Mouse (Mus musculus) hematopoietic stem cell, adult 5-6 weeks (primary cell): ENCODE data around the gene Taf13. TPM values are rescaled to one million over a fixed set of nuclear protein-coding genes. Genes with fewer than 3 reads are reported as not detected.

ENCODE experiments used
- ATAC-seq, 2 experiments: fragments of 125-278 bp in 1 of 2; replicated peaks in 1 of 2; 2 replicates each; pipeline ENCODE4 v1.8.0; 2016 to 2017; ENCODE audit warnings: inconsistent platforms in 2 of 2, mild to moderate bottlenecking in 2 of 2, moderate number of reproducible peaks in 2 of 2, low read depth in 1 of 2, moderate TSS enrichment in 1 of 2; ENCODE audit not compliant: low FRiP score in 2 of 2, poor library complexity in 2 of 2, severe bottlenecking in 2 of 2, insufficient read depth in 1 of 2, low TSS enrichment in 1 of 2
- total RNA-seq: library from RNA; stranded (forward); fragments of 172-1452, 232-1000 nt; gene quantifications from 2 replicates; pipeline ENCODE4 v1.2.3, GENCODE M21; 2017

Gene Taf13
- total RNA-seq = 24.3 and 36.0 TPM in 2 replicates

DNA sequence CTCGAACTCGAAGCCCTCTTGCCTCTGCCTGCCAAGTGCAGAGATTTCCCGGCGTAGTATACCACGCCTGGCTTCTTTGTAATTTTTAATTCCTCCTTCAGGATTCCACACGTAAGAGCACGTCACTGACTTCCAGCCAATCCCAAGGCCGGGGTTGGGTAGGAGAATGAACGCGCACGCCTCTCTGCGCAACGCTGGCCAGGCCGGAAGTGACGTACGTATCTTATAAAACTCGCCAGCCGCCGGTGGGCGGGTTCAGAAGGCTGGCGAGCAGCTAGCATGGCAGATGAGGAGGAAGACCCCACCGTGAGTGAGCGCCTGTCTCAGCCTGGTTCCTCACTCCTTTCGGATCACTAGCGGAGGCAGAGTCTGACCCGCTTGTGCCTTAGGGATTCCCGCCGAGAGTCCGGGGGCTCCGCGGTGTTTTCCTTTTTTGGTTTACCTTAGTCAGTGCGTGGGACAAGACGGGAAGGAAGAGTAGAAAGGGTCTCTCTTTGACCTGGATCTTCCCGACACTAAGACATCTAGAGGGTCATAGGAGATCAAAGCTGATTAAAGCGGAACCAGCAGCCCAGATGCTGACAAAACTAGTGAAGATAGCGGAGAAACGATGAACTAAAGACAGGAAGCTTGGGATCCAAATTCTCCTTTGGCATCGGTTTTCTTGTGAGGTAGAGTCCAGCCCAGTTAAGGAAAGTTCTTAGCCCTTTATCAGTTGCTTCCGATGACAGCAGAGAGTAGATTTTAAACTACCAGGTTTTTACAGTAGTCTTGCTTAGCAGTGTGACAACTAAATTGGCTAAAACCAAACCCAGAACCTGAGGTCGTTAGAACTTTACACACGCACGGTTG lies at the start of gene Taf13:
Taf13 (plus strand) TSS at position 256 of the 852 bp plus-strand sequence.
- peak; percentile 95 to 97 for ATAC-seq

DNA sequence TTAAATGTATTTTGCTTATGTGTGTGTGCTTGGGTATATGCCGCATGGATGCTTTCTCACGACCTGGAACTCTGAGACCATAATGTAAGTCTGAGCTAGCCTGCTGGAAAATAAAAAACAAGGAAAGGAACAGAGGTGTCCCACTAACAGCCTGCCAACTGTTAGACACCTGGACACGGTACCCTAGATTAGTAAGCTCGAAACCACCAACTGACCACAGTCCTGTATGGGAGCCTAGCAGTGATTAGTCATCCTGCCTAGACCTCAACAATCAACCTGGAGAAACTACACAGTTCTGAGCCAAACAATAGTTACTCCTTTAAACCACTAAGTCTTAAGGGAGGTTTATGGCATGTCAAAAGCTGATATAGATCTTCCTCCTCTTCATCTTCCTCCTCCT lies 48.1 kb upstream of the Taf13 start:
- no peak for ATAC-seq

DNA sequence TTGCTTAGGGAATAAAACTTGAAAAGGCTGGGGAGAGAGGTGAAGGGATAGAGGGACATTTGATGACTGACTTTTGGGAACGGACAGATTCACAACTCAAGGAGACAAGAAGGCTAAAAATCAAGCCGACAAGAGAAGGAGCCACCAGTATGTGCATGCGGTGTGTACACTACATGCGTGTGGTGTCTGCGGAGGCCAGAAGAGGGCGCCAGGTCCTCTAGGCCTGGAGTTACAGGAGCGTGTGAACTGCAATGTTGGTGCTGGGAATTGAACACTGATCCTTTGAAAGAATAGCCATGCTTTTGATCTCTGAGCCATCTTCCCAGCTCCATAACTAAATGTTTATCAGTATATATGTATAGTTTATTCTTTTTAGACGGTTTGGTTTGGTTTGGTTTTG lies 43.0 kb upstream of the Taf13 start:
- no peak for ATAC-seq

DNA sequence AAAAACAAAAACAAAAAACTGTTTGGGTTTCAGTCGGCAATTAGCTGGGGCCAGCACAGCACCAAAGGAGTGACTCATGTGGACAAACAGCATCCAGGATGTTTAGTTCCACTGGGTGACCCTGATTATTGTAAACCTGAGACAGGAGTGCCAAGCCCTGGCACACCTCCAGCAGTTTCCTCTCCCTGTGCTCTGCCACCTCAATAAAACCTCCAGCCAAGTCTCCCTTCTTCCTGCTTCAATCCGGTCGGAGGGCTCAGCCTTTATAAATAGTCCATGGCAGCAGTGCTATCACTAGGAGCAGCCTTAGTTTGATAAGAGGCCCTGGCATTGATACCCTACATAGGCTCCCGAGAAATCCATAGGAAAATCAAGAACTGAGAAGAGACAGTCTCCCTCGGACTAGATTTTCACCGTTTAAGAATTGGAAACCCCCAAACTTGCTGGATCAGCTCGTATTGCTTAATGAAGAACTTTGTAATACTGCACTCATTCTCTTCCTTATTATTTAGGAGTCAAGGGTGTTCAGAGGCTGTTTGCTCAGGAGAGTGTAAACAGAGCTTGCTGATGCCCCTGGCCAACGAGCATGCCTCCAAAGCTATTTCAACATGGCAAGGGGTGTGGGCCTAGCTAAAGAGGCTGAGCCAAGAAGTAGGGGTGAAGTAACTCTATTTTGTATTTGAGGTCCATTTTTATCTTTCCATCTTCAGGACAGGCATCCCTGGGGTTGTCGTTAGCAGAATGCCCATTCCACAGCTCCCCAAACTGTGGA lies 38.2 kb upstream of the Taf13 start:
- ATAC-seq = no peak

DNA sequence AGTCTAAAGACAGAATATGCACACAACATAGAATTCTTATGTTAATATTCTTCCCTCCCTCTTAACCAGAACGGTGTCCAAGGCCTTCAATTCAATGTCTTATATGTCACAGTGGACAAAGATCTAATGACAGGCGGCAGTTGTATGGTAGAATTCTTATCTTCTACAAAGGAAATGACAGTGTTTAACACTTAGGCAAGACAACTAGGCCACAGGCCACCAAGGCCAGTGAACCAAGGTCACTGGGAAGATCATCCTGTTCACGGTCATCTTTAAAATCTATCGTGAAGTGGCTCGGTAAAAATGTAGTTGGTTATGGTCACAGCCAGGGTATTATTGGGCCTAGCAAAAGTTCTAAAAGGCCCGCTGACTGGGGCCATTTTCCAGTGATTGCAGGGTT lies 37.5 kb upstream of the Taf13 start, which contains the start of gene 1700013F07Rik:
1700013F07Rik (plus strand) TSS at position 200 of the 400 bp plus-strand sequence.
- no peak for ATAC-seq

DNA sequence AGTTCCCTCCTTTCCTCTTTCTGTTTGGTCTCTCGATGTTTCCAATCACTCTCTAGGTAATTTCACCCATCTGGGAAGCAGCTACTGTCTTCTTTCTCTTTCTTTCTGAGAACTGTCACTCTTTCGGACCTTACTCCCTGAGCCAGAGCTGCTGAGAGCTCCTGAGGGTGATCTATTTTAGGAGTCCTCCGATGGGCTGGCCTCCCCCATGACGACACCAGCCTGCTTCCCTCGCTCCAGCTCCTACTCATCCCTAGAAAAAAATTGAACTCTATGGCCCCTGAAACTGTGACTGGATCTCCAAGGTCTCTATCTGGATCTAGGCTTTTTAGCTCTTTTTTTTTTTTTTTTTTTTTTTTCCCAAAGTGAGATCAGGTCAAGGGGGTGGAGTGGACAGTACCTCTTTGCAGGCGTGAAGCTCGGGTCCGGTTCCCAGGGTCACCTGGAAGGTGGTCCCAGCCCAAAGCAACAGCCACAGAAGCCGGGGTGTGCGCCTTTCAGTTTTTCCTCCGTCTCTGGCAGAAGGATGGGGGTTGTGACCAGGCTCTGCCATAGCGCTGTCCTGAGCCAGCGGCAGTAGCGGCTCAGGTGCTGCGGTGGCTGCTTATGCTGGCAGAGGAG lies 35.5 kb upstream of the Taf13 start:
- ATAC-seq = no peak; a peak in 1 of 4 replicates

DNA sequence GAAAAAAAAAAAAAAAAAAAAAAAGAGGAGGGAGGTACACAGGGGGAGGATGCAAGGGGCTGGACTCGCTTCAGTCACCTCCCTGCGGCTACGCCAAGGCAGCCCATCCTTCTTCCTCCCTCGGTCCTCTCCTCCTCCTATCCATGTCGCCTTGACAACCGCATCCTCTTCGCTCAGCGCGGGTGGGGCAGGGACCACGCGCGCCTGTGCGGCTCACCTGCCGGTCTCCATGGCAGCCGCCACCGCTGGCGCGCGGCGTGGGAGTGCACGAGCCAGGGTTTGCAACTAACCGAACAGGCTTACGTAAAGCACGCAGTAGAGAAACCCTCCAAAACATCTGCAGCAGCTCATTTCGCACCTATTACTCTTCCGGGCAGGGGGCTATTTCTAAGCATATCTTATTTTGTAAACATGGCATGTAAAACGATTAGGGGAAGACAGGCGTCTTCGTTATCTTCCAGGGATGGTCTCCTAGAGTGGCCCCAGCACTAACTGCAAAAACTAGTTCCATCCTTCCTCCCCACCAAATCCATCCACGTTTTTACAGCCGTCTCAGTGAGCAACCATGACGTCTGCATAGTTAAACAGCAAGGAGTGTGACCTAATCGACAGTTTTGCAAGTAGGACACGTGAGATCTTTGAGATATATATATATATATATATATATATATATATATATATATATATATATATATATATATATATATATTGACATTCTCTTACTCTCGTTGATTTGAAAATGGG lies 34.8 kb upstream of the Taf13 start, which contains the start of gene 5330417C22Rik:
5330417C22Rik (minus strand) TSS at position 20 of the 744 bp plus-strand sequence.
- ATAC-seq = peak; percentile 54 to 59

DNA sequence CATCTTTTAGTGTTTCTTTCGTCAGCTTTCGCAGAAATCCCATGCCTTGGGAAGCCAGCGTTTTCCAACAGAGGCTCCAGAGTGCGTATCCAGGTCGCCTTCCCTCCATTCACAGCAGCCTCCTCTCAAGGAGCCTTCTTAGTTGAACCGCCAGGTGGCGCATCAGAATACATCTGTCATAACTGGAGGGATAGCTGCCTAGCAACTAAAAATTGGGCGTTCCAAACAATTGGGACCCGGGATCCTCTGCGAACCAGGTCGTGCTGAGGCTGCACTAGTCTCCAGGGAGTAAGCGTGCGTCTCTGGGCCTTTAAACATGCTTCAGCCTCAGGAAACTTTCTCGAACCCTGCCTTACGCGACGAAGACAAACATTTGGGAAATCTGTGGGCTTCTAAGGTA lies 34.2 kb upstream of the Taf13 start:
- peak; percentile 70 to 72 for ATAC-seq

DNA sequence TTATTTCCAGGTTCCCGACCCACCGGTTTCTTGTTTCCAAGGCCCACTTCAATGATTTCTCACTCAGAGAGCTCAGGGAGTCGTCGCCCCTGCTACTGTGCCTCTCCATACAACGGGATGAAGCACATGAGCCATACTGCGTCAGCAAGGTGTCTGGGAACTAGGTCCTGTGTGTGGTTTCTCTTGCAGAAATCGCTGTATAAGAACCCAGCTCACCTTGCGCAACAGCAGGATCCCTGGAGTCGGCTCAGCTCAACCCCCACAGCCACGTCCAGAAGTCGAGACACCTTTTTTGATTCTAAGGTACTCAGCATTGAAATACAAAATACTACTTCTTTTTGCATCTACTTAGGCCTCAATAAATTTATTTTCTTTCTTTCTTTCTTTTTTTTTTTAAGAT lies 29.2 kb upstream of the Taf13 start:
- no peak for ATAC-seq

DNA sequence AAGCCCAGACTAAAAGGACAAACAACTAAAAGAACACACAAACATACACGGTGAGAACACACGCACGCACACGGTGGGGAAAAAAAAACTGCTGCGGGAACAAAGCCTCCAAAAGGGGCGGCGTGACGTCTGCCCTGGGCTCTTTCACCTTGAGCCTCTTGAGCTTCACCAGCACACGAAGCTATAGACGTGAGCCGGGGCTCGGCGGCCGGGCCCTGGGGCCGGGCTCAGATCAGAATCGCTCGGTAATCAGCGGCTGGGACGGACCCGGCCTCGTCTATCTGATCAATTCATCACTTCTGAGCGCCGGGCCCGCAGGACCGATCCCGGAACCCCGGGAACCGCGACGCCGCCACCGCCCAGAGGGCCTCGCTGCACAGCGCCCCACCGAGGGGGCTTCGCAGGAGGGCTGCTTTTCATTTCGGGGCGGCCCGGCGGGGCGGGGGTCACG lies 17.4 kb upstream of the Taf13 start:
- peak; percentile 25 to 52 for ATAC-seq

DNA sequence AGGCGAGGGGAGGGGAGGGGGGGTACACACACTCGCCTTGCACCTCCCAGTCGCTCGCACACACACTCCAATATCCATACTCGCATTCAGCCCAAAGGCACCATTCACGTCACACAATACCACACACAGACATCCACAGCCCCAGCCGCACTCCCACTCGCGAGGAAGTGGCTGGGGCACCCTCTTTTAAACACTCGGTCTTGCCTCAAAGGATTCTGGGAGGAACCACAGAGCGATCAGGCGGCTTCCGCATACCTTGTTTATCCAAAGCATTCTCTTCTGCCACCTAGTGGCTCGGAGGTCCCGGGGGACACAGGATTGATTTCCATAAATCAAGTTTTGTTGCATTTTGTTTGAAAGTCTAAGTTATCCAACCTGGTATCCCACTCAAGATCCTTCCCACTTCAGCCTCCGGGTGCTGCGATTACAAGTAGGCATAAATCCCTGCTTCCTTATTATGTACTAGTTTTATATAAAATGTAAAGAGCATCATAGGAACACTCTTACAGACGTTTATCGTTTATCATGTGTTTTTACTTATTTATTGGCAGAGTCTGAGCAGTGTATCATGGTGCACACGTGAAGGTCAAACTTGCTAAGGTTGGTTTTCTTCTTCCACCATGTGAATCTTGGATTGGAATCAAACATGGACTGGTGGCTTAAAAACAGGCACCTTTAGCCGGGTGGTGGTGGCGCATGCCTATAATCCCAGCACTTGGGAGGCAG lies 16.7 kb upstream of the Taf13 start:
- ATAC-seq = peak; percentile 99

DNA sequence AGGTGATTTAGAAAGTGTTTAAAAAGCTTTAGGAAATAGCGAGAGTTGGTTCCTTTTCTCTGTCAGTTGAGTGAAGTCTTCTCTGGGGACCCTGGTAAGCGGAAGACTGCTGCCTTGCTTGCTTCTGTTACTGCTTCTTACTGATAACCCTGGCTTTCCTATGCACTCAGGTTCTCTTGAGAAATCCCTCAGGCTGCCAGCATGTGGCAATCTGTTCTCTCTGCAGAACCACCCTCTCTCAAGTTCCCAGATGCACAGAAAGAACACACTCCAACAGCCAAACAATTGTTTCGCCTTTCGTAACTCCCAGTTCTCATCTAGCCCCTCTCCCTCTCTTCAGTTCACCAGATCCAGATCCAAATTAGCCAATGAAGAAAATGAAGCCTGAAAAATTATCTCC lies 13.6 kb upstream of the Taf13 start:
- ATAC-seq = no peak

DNA sequence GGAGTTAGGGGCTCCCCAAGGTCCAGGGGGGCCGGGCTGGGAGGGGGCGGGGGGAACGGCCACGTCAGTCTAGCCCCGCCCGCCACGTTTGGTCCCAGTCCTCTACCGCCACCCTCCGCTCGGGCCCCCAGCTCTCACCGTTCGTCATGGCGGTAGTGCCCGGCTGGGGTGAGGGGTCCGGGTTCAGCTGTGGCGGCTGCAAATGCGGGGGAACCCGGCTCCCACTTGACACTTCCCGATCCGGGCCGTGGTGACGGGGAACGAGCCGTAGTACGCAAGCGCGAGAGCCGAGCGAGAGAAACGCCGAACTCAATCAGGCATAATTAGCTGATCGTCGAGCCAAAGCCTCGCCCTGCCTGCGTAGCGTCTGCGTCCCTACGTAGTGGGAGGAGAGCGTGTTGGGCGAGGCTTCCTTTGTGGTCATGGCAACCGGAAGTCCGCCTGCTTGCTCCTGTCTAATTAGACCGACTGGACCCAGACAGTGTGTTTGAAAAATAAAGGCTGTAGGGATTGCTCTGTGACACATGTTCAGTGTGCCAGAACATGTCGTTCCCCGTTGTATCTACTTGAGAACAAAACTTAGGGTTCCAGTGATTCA lies 9.3 kb upstream of the Taf13 start, which contains the start of gene Tmem167b:
Tmem167b (minus strand) TSS at position 334 of the 598 bp plus-strand sequence.
- ATAC-seq = peak; percentile 94 to 95

DNA sequence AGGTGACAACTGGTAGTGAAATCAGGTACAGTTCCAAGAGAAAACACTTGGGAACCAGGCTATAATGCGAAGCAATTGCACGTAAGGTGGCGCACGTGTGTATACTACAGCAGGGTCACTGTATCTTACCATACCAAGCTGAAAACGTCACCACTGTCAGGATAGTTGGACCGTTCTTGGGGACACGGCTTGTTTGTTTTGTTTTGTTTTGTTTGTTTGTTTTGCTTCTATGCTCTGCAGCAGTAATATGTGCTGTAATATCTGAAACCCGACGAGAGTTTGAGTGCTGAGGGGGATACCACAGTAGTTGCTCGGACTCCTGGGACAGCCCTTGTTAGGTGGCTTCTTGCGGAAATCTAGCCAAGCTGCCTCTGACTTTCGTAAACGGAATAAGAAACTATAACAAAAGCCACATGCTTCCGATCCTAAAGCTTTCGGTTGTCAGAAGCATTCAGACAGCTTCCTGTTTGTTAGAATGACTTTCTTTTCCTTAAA lies 8.7 kb upstream of the Taf13 start:
- peak; percentile 50 to 57 for ATAC-seq

DNA sequence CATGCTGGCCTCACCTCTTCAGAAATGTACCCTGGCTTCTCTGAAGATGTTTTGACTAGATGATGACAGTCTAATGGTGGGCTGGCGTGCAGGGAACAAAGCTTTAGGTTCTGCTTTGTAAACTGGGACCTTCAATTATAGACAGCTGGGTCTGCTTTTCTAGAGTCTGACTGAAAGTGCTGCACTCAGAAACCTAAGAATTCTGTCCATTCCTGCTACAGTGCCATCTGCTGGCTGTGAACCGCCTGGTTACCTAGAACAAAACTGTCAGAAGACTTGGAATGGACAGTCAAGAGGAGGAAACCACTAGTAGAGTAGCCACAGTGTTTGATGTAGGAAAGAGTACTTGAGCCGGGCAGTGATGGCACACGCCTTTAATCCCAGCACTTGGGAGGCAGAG lies 8.2 kb upstream of the Taf13 start:
- peak; percentile 59 to 62 for ATAC-seq
